Mouse (Mus musculus): ENCODE data around the gene Blvrb. TPM values are rescaled to one million over a fixed set of nuclear protein-coding genes. Genes with fewer than 3 reads are reported as not detected.

Gene Blvrb
- total RNA-seq (2022), result 10 to 100 TPM in 3 of 4 experiments, 1 to 10 TPM in 1; 9.9 to 14.4 (median 11.3) TPM

- peak; percentile 99 for DNase-seq (ENCODE audit: low spot score in 2 of 2)
Measured at GRCm38 (mm10) chr7:27447419-27448286, at the start of gene Blvrb, which contains the start of gene Sptbn4. Blvrb (plus strand) TSS chr7:27447978. Sptbn4 (minus strand) TSS chr7:27447686.

- no peak for DNase-seq (ENCODE audit: low spot score in 2 of 2)
Measured at GRCm38 (mm10) chr7:27400545-27400944, 47.2 kb upstream of the Blvrb start.

- peak in 1 of 2 experiments; percentile 15 for DNase-seq (ENCODE audit: low spot score in 2 of 2)
Measured at GRCm38 (mm10) chr7:27402675-27403074, 45.1 kb upstream of the Blvrb start.

DNA sequence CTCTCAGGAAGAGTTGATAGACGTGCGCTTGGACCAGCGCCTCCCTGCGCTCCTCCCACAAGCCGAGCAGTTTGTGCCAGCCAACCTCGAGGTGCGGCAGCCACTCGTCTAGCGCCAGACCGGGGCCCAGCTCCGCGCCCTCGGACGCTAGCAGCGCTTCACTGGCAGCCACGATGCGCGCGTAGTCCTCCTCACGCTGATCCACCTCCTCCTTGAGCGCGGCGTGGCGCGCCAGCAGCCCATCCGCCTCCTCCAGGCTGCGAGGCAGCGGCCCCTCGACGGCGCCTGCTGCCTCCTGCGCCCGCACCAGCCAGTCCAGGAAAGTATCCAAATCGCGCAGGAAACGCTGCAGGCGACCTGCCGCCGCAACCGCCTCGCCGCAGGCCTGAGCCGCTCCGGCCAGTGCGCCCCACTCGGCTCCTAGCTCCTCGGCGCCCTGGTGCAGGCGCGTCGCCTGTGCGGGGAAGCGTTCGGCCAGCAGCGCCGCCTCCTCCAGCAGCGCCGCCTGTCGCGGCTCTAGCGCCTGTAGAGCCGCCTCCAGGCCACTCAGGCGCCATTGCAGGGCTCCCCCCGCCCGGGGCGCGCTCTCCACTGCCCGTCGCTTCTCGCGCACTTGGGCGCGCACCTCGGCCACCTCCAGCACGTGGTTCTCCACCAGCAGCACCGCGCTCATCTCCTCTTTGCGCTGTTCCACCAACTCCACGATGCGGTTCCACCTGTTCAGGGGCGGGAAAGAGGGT lies 43.4 kb upstream of the Blvrb start:
- no peak for DNase-seq (ENCODE audit: low spot score in 2 of 2)

- no peak for DNase-seq (ENCODE audit: low spot score in 2 of 2)
Measured at GRCm38 (mm10) chr7:27406481-27406880, 41.3 kb upstream of the Blvrb start.

- no peak for DNase-seq (ENCODE audit: low spot score in 2 of 2)
Measured at GRCm38 (mm10) chr7:27407816-27408215, 40.0 kb upstream of the Blvrb start.

DNA sequence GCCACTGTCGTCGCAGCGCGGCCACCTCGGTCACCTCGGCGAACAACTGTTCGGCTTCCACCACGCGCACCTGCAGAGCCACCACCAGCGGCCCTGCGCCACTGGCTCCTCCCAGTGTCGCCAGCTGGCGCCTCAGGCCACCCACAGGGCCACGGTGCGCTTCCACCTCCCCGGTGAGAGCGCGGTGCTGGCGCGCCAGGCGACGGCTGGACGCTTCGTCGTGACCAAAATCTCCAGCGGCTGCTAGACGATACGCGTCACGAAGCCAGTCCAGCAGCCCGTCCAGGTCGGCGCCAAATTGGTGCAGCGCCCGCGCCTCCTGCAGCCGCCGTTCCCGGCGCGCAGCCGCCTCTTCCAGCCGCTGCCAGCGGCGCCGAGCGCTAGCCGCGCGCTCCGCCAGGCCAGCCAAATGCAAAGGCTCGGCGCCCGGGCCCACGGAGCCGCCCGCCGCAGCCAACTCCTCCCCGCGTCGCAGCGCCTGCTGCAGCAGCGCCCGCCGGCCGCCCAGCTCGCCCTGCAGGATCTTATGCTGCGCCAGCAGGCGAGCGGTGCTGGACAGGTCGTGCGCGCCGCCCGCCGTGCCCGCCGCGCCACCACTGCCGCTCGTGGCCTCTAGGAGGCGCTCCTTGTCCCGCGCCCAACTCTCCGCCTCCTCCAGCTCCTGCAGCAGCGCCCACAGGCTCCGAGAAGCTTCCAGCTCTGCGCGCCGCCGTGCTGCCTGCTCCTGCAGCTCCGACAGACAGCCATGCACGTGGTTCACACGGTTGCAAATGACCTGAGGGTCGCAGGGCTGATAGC lies 39.2 kb upstream of the Blvrb start:
- peak; percentile 10 to 50 for DNase-seq (ENCODE audit: low spot score in 2 of 2)

- no peak for DNase-seq (ENCODE audit: low spot score in 2 of 2)
Measured at GRCm38 (mm10) chr7:27417151-27417550, 30.6 kb upstream of the Blvrb start.

- DNase-seq (ENCODE audit: low spot score in 2 of 2), result no peak
Measured at GRCm38 (mm10) chr7:27419101-27419500, 28.7 kb upstream of the Blvrb start.

DNA sequence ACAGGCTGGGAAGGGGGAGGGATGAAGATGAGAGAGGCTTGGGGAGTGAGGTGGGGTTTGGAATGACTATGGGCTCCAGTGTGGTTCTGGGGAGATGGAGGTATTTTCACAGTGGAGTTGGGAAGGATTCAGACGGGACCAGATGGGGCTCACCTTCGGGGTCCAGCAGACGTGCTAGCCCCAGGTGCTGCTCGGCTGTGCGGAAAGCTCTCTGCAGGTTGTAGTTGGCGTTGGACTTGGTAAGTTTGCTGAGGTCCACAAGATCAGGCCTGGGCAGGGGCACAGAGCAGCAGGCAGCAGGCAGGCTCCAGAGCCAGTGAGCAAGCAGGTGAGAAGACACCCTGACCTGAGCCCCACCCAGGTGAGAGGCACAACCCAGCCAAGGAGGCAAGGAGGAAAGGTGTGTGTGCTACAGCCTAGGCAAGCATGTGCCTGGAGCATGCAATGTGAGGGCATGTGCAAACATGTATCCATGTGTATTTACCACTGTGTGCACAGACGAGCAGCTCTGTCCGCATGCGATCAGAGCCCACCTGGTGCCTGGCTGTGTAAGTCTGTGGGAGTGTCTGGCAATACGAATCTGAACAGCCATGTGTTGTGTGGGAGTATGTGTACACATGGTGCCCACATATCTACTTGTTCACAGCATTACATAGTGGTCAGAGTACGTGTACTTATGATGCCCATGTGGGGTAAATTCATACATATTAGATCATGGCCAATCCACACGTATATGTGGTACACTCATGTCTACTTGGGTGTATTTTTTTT lies 24.0 kb upstream of the Blvrb start:
- no peak for DNase-seq (ENCODE audit: low spot score in 2 of 2)

DNA sequence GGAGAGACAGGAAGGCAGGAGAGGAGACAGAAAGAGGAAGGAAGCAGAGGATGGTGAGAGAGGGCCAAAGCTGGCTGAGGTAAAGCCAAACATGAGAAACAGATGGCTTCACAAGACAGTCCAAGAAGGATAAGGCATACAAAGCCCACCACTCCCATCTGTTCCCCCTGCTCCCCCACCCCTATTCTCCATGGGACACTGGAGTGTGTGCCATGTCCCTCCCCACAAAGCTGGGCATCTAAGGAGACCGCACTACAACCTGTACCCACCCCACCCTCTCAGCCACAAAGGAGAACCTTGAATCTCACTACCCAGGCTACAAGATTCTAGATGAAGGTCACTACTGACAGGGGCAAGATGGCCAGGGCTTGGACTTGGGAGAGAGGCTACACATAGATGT lies 20.4 kb upstream of the Blvrb start:
- DNase-seq (ENCODE audit: low spot score in 2 of 2), result no peak

GRCm38 (mm10) chr7:27428002-27428401 lies 19.8 kb upstream of the Blvrb start:
- DNase-seq (ENCODE audit: low spot score in 2 of 2), result no peak

DNA sequence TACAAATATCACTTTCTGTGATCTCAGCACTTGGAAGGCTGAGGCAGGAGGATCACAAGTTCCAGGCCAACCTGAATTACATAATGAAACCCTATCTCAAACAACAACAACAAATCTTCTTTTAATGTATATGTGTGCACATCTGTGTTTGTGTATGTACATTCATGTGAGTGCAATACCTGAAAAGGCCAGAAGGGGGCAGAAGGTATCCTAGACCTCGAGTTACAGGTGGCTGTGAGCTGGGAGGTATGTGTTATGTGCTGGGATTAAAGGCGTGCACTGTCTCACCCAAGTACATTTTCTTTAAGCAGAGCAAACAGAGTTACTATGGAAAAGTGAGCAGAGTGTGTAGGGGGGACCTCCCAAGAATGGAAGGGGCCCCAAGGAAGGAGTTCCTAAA lies 18.6 kb upstream of the Blvrb start:
- no peak for DNase-seq (ENCODE audit: low spot score in 2 of 2)

- DNase-seq (ENCODE audit: low spot score in 2 of 2), result no peak
Measured at GRCm38 (mm10) chr7:27433349-27433748, 14.4 kb upstream of the Blvrb start.

DNA sequence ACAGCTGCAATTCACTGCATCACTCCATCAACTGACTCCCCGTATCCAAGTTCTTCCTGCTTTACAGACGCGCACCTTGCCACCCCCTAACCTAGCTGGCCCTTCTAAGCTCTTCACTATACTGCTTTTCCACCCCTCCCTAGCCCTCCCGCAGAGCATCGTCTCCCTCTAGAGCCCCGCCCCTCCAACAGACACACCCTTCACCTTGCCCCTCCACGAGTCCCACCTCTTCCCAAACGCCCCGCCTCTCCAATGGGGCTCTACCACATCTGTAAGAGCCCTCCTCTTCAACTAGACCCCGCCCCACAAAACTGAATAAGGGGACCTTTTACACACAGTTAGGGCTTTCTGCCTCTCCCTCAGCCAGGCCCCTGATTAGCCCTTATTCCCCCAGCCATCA lies 14.0 kb upstream of the Blvrb start:
- DNase-seq (ENCODE audit: low spot score in 2 of 2), result no peak

- no peak for DNase-seq (ENCODE audit: low spot score in 2 of 2)
Measured at GRCm38 (mm10) chr7:27437544-27437943, 10.2 kb upstream of the Blvrb start.

GRCm38 (mm10) chr7:27440014-27440413 lies 7.8 kb upstream of the Blvrb start:
- no peak for DNase-seq (ENCODE audit: low spot score in 2 of 2)

DNA sequence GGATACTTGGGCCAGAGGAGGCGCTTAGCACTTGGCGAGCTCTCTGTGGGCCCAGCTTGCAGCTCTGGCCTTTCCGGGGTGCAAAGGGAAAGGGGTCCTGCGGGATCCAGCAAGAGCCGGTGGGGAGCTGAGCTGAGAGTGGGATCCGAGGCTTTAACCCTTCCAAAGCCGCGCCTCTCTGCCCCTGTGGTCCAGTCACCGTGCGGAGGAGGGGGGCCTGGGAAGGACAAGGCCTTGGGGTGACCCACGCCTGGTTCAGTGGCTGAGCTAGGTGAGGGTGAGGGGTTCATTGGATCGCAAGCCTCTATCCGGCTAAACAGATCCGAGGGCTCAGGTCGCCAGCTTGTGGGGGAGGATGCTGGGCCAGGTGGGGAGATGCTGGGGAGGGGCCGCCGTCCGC lies 1.7 kb upstream of the Blvrb start:
- no peak for DNase-seq (ENCODE audit: low spot score in 2 of 2)

DNA sequence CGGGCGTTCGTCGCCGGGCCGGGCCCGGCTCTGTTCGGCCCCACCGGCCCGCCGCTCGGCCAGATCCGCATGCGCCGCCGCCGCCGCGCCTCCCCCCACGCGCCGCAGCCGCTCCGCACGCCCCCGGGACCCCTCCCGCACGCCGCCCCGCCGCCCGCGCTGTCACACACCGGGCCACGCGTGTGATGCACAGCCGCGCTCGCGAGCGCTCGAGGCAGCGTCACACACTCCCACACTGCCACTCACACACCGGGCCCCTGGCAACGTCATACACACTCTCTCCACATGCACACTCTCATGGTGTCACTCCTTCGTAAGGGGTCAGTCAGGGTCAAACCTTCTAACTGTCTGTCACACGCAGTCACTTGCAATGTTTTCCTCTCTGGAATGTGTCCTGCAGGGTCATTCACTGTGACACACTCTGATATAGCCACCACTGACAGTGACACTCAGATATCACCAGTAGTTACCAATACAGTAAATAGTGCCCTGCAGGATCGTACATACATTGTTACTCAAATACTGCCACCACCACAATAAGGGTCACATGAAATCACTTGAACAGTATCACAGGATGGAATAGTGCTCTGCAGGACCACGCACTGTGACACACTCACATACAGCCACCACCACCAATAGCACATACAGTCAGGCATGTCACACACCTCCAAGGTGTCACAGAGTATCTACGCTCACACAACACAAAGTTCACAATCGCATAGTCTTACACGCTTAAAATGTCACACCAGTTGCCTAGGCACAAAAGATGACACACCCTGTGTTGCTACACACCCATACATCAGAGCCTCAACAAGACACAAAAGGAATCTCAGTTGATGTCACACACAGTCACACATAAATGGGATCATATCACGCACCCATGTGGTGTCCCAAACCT lies 1.0 kb upstream of the Blvrb start:
- peak in 1 of 2 experiments; percentile 10 for DNase-seq (ENCODE audit: low spot score in 2 of 2)
